Mouse (Mus musculus): ENCODE data around the gene Pcsk4.
A peak's percentile ranks its signal among the peaks of the same experiment; 100 is the strongest.
"Not testable (repeated sequence)": the region's sequence is repeated elsewhere in the genome, so short reads cannot be mapped to it uniquely, and the experiment has no call there.

Pcsk4 gene

GRCm38 (mm10) chr10:80348244-80348781 lies 19.0 kb upstream of the Pcsk4 start, which contains the start of gene Adamtsl5:
TSS of gene Adamtsl5 (minus strand) at chr10:80348412.
- DNase-seq (ENCODE audit: low read depth in 2 of 2, low spot score in 2 of 2) = peak; percentile 54 to 63

- DNase-seq (ENCODE audit: low read depth in 2 of 2, low spot score in 2 of 2) = no peak
These were observed 18.2 kb upstream of the Pcsk4 start for GRCm38 (mm10) chr10:80347514-80347967.

GRCm38 (mm10) chr10:80345929-80346328 lies 16.6 kb upstream of the Pcsk4 start:
- not testable (repeated sequence) for DNase-seq (ENCODE audit: low read depth in 2 of 2, low spot score in 2 of 2)

GRCm38 (mm10) chr10:80345122-80345521 lies 15.8 kb upstream of the Pcsk4 start:
- DNase-seq (ENCODE audit: low read depth in 2 of 2, low spot score in 2 of 2) = no peak

GRCm38 (mm10) chr10:80344131-80344661 lies 14.9 kb upstream of the Pcsk4 start:
- DNase-seq (ENCODE audit: low read depth in 2 of 2, low spot score in 2 of 2) = no peak

- no peak for DNase-seq (ENCODE audit: low read depth in 2 of 2, low spot score in 2 of 2)
These were observed 14.2 kb upstream of the Pcsk4 start for GRCm38 (mm10) chr10:80343425-80343895.

- no peak for DNase-seq (ENCODE audit: low read depth in 2 of 2, low spot score in 2 of 2)
These were observed 13.6 kb upstream of the Pcsk4 start for GRCm38 (mm10) chr10:80342749-80343424.

GRCm38 (mm10) chr10:80342305-80342748 lies 13.0 kb upstream of the Pcsk4 start:
- DNase-seq (ENCODE audit: low read depth in 2 of 2, low spot score in 2 of 2) = no peak

- DNase-seq (ENCODE audit: low read depth in 2 of 2, low spot score in 2 of 2) = no peak
These were observed 12.4 kb upstream of the Pcsk4 start for GRCm38 (mm10) chr10:80341491-80342304.

GRCm38 (mm10) chr10:80341026-80341425 lies 11.7 kb upstream of the Pcsk4 start:
- DNase-seq (ENCODE audit: low read depth in 2 of 2, low spot score in 2 of 2) = no peak

- DNase-seq (ENCODE audit: low read depth in 2 of 2, low spot score in 2 of 2) = peak; percentile 76 to 80
These were observed 10.8 kb upstream of the Pcsk4 start for GRCm38 (mm10) chr10:80339941-80340750.

- DNase-seq (ENCODE audit: low read depth in 2 of 2, low spot score in 2 of 2) = no peak
These were observed 7.0 kb upstream of the Pcsk4 start for GRCm38 (mm10) chr10:80336263-80336662.

GRCm38 (mm10) chr10:80332525-80332989 lies 3.3 kb upstream of the Pcsk4 start:
- DNase-seq (ENCODE audit: low read depth in 2 of 2, low spot score in 2 of 2) = no peak

- no peak for DNase-seq (ENCODE audit: low read depth in 2 of 2, low spot score in 2 of 2)
These were observed 2.6 kb upstream of the Pcsk4 start for GRCm38 (mm10) chr10:80331636-80332524.

GRCm38 (mm10) chr10:80330888-80331287 lies 1.6 kb upstream of the Pcsk4 start:
- DNase-seq (ENCODE audit: low read depth in 2 of 2, low spot score in 2 of 2) = no peak

- DNase-seq (ENCODE audit: low read depth in 2 of 2, low spot score in 2 of 2) = no peak
These were observed 786 bp upstream of the Pcsk4 start for GRCm38 (mm10) chr10:80330084-80330483.

- no peak for DNase-seq (ENCODE audit: low read depth in 2 of 2, low spot score in 2 of 2)
These were observed 4.3 kb downstream of the Pcsk4 start for GRCm38 (mm10) chr10:80325045-80325444.

- no peak for DNase-seq (ENCODE audit: low read depth in 2 of 2, low spot score in 2 of 2)
These were observed 4.9 kb downstream of the Pcsk4 start for GRCm38 (mm10) chr10:80324120-80325037.
